Mouse (Mus musculus): ENCODE measurements around the gene Cpd. TPM values are rescaled to one million over a fixed set of nuclear protein-coding genes. Genes with fewer than 3 reads are reported as not detected.
"Not testable (repeated sequence)": the region's sequence is repeated elsewhere in the genome, so short reads cannot be mapped to it uniquely, and the experiment has no call there.

The Cpd gene
- total RNA-seq, 2 experiments from 2014 or later: 66.5 to 71.9 TPM

GRCm38 (mm10) chr11:76849596-76849995, 2.8 kb upstream of the Cpd start:
- intact Hi-C loops (cut with DNase I): no loop called here
- no peak for DNase-seq

DNA sequence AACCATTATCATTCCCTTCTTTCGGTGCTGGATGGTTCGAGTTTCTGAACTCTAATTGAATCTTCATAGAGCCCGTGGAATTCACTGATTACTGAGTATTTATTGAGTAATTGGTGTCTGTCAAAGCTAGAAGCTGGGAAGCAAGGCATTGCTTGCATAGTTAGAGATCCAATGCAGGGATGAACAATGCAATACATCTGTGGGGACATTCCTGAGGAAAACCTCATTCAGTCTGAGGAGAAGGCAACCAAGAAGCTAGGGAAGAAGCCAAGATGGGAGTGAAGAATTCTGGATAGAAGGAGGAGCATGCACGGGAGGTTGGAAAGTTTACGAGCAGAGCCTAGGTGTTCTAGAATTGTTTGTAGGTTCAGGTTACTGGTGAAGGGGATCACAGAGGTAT, 1.3 kb upstream of the Cpd start:
- intact Hi-C loops (cut with DNase I): no loop called here
- no peak for DNase-seq

DNA sequence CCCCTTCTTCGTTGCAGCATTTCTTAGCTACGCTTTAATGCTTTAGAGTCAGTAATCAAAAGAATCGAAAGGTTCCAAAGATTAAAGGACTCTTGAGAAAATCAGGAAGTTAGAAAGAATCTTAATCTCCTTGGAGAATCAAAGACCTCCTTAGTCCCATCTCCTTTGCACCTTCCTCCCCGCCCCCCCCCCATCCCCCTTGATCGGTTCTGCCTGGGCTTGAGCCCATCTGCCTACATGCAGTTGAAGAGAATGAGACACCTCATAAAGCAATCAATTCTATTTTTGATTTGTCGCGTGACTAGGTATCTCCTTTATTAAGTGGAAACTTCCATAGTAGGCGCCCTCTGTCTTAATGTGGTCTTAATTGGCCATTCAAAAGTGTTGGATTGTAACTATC, 536 bp upstream of the Cpd start:
- intact Hi-C loops (cut with DNase I): loop anchor here (2.0 kb wide), 1 partner anchor 47 kb away; no protein-coding TSS in a partner anchor

DNA sequence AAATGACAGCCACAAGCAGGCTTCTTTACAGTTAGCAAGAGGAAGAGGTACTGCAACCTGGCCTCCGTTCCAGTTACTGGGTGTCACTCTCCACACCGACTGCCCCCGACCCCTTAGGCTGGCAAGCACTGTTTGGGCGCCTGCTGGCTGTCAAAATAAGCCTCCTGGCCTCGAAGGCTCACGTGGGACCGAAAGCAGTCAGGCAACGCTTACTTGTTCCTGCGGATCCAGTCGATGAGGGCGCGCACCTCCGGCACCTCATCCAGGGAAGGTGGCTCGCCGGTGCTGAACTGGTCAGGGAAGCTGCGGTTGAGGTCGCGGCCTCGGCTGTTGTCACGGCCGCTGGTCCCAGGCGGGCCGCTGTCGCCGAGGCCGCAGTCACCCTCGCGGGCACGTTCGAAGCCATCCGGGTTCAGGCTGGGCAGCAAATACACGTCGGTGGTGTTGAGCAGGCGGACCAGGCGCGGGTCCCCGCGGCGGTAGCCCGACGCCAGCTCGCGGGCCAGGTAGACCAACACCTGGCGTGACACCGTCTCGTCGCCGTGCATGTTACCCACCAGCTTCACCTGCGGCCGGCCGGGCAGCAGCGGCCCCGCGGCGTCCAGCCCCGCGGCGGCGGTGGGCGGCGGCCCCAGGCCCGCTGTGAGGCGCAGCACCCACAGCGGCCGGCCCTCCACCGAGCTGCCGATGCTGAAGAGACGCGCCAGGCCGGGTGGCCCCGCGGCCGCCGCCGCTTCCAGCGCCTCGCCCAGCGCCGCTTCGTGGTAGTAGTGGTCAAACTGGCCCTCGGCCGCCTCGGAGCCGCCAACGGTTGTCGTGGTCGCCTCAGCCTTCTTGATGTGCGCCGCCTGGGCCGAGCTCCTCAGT, 574 bp downstream of the Cpd start:
- peak; percentile 46 to 53 for DNase-seq
- intact Hi-C loops (cut with DNase I): loop anchor here (2.0 kb wide), 1 partner anchor 49 kb away; no protein-coding TSS in a partner anchor

More for the DNA sequence above, 536 bp upstream of the Cpd start:
- no peak for DNase-seq

DNA sequence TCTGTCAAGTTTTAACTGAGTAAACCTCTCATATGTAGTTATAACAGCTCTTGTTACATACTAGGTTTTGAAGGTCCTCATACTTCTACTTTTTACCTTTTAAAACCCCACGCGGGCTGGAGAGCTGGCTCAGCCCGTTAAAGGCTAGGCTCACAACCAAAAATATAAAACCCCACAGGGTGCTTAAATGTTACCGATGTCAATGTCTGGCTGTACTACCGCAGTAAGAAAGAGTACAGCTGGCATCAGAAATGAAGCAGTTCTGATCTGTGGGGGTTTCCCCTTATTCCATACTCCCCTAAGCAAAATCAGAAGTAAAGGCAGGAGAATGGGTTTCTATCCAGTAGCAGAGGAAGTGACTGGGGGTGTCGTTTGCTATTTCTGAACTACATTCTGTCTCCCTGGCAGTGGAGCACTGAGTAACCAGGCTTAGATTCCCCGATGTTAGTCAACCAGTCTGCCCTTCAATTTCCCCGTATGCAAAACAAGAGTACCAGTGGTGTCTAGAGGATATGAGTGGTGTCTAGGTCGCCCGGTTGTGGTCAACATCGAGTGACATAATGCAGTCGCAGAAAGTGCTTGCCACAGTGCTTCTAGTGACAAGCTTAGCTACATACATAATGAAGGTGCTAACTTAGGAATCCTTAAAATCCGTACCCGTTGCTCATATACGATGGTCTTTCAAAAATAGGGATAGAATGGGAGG, 1.4 kb downstream of the Cpd start:
- DNase-seq: peak; percentile 34 to 46
- intact Hi-C loops (cut with DNase I): loop anchor here (2.0 kb wide), 1 partner anchor 29 kb away; no protein-coding TSS in a partner anchor

- intact Hi-C loops (cut with DNase I): no loop called here
- no peak for DNase-seq
Observed at GRCm38 (mm10) chr11:76838573-76838972, 8.2 kb downstream of the Cpd start.

- DNase-seq: peak; percentile 25 to 33
- intact Hi-C loops (cut with DNase I): no loop called here
Observed at GRCm38 (mm10) chr11:76836317-76836716, 10.5 kb downstream of the Cpd start.

GRCm38 (mm10) chr11:76835868-76836267, 10.9 kb downstream of the Cpd start:
- intact Hi-C loops (cut with DNase I): no loop called here
- no peak for DNase-seq

- intact Hi-C loops (cut with DNase I): no loop called here
- no peak for DNase-seq
Observed at GRCm38 (mm10) chr11:76834665-76835064, 12.2 kb downstream of the Cpd start.

- intact Hi-C loops (cut with DNase I): no loop called here
- no peak for DNase-seq
Observed at GRCm38 (mm10) chr11:76824885-76825265, 21.9 kb downstream of the Cpd start.

DNA sequence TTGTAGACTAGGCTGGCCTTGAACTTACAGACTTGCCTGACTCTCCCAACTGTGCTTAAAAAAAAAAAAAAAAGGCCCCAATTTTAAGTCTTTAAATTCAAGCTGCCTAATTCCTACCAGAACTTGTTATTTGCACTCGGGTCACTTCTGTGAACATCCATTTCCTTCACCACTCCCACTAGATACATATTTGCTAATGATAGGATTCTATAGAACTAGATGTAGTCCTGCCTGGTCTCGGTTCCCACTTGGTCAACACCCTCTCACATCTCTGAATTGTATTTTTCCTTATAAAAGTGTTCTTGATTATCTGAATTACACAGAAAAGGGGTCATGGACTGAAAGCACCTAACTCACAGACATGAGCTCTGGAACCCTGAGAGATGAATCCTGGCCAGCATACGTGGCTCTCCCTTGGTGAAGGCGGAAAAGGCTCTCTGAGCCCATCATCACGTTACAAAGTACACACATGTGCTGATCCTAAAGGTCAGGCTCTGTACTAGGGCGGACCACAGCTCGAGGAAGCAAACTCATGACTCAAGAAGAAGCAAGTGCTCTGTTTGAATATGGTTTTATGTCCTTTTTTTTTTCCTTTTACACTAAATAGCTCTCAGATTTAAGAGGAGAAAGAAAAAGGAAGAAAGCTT, 22.5 kb downstream of the Cpd start:
- DNase-seq: no peak
- intact Hi-C loops (cut with DNase I): no loop called here

- intact Hi-C loops (cut with DNase I): no loop called here
- no peak for DNase-seq
Observed at GRCm38 (mm10) chr11:76823641-76824040, 23.2 kb downstream of the Cpd start.

- intact Hi-C loops (cut with DNase I): no loop called here
- DNase-seq: no peak
Observed at GRCm38 (mm10) chr11:76821353-76821752, 25.5 kb downstream of the Cpd start.

- intact Hi-C loops (cut with DNase I): loop anchor here (2.0 kb wide), 1 partner anchor 27 kb away; no protein-coding TSS in a partner anchor
- DNase-seq: no peak
Observed at GRCm38 (mm10) chr11:76817664-76818063, 29.2 kb downstream of the Cpd start.

DNA sequence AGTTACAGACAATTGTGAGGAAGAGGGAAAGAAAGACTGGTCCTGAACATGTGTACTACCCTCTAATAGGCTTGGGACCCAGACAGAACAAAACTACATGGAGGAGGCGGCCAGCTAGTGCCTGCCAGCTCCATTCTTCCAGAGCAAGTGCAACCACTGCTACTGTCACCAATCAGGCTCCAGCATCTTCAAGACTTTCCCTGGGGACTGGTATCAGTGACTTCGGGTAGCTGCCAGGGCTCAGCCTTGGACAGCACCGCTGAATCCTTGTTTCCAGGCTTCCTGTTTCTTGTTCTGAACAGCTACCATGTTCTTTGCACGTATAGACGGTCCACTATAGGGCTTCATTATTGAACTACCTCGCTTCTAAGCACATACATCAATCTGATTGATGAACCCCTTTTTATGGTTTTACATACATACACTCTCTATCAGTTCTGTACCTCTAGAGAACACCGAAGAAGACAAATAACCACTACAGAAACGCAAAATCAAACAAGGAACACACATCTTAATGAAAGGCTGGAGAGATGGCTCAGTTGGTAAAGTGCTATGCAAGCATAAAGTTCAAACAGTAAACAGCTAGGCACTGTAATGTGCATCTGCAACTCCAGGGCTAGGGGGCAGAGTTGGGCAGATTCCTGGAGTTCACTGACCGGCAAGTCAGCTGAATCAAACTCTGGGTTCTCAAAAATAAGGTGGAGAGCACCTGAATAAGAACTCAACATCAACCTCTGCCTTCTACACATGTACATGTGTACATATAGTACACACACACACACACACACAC, 35.9 kb downstream of the Cpd start:
- intact Hi-C loops (cut with DNase I): loop anchor here (1.0 kb wide), 1 partner anchor 83 kb away; no protein-coding TSS in a partner anchor
- peak; percentile 32 to 42 for DNase-seq

GRCm38 (mm10) chr11:76809450-76809849, 37.4 kb downstream of the Cpd start:
- peak; percentile 37 to 47 for DNase-seq
- intact Hi-C loops (cut with DNase I): no loop called here

DNA sequence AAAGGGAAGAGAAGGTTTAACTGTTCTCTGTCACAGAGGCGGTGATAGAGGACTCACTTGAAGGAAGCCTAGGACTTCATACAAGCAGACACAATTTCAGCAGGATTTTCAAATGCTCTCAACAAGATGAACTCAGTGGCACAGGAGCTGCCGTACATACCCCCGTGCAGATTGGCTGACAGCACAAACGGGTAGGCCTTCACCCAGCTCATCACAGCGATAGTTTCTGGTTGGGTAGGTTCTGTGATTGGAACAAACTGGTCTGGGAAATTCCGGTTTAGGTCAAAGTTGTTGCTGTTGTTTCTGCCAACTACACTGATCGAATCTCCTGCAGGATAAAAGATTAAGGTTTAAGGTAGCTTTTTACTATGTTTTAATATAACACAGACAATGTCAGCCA, 38.3 kb downstream of the Cpd start:
- DNase-seq: no peak
- intact Hi-C loops (cut with DNase I): no loop called here

- DNase-seq: no peak
- intact Hi-C loops (cut with DNase I): no loop called here
Observed at GRCm38 (mm10) chr11:76807007-76807679, 39.7 kb downstream of the Cpd start.

DNA sequence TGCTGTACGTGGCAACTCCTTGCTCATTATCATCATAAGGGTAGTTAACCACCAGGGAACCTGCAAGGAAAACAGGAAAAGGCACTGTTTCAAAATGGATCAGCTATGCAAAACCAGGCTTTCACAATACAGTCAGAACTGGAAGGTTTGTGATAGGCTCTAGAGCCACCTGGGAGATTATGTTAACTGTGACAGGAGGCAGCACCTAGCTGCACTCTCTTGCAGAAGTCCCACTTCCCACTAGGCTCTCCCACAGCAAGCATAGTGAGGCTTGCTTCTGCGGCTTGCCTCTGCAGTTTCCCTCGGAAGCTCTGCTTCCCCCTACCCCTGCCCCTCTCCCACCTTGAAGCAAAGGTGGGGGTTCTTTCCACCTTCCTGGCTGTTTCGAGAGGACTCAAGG, 40.8 kb downstream of the Cpd start:
- intact Hi-C loops (cut with DNase I): no loop called here
- DNase-seq: no peak

DNA sequence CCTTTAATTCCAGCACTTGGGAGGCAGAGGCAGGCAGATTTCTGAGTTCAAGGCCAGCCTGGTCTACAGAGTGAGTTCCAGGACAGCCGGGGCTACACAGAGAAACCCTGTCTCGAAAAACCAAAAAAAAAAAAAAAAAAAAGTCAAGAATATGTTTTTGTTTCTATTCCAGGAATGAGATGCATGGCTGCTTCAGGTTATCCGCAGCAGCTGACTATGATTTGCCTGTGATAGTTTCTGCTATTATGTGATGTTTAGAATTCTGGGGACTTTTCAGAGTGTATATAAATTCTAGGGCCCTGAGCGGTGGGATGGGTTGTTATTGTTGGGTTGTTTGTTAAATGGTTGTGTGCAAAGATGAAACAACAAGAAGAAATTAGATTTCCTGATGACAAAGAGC, 41.7 kb downstream of the Cpd start:
- DNase-seq; intact Hi-C loops (cut with DNase I): not testable (repeated sequence)

Measured in heart, postnatal 10 days (tissue).